Mouse (Mus musculus) megakaryocyte, embryonic 14.5 days (primary cell): ENCODE measurements around the gene Sirpa.

Experiments used
- FLI1 ChIP-seq: IDR thresholded peaks from 2 replicates; pipeline ENCODE4 v1.6.1; 2012; ENCODE audit warnings: low read length, inconsistent platforms, mixed read lengths
- GATA1 ChIP-seq: IDR thresholded peaks from 3 replicates; pipeline ENCODE4 v1.6.1; 2012; ENCODE audit warnings: mixed read lengths, low read length, inconsistent platforms, borderline replicate concordance

DNA sequence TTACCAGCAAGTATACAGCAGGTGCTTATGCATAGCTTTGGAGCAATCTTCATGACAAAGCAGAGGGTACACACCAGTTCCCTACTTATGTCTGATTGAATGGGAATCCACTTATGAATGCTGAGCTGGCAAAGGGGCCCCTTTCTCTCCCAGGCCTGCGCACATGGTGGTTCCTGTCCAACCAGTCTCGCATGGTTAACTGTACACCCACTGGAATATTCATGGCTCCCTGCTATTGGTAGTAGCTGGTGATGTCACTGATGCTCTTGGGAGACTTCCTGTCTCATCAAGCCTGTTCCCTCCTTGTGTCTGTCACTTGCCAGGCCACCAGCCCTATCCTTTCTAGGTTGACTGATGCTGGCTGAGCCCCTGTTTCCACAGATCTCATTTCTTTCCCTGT is 14.3 kb downstream of the Sirpa start:
- TF ChIP-seq GATA1 (no peak), FLI1 (no peak)
